Mouse (Mus musculus) midbrain, embryonic 12.5 days (tissue): ENCODE measurements around the gene Cep112. TPM values are rescaled to one million over a fixed set of nuclear protein-coding genes. Genes with fewer than 3 reads are reported as not detected.
A peak's percentile ranks its signal among the peaks of the same experiment; 100 is the strongest.

Source experiments
- ATAC-seq: fragments of 200-750 bp; cut with Nextera tagmentation; 2 replicates; pipeline ENCODE4 v1.8.0; 2017; ENCODE audit warnings: low read depth, moderate TSS enrichment, moderate library complexity; ENCODE audit not compliant: low FRiP score
- H3K27ac ChIP-seq: fragments of 300-500 bp; sonication (generic); replicated peaks from 2 replicates; pipeline ENCODE4 v1.5.1; 2016; ENCODE audit warnings: mild to moderate bottlenecking
- H3K27me3 ChIP-seq: fragments of 300-500 bp; sonication (generic); 2 replicates; pipeline ENCODE4 v1.6.1; 2016; ENCODE audit warnings: mild to moderate bottlenecking
- H3K36me3 ChIP-seq: fragments of 300-500 bp; sonication (generic); 2 replicates; pipeline ENCODE4 v1.6.1; 2016
- H3K4me1 ChIP-seq: fragments of 300-500 bp; sonication (generic); 2 replicates; pipeline ENCODE4 v1.6.1; 2016
- H3K4me2 ChIP-seq: fragments of 300-500 bp; sonication (generic); replicated peaks from 2 replicates; pipeline ENCODE4 v1.6.1; 2016; ENCODE audit warnings: mild to moderate bottlenecking, moderate library complexity
- H3K4me3 ChIP-seq: fragments of 300-500 bp; sonication (generic); 2 replicates; pipeline ENCODE4 v1.5.1; 2016; ENCODE audit warnings: mild to moderate bottlenecking
- H3K9ac ChIP-seq: fragments of 300-500 bp; sonication (generic); replicated peaks from 2 replicates; pipeline ENCODE4 v1.6.1; 2016; ENCODE audit warnings: mild to moderate bottlenecking, moderate library complexity
- H3K9me3 ChIP-seq: fragments of 300-500 bp; sonication (generic); 2 replicates; pipeline ENCODE4 v1.6.1; 2016; ENCODE audit warnings: mild to moderate bottlenecking
- WGBS: fragments of 180-500 bp; shearing (Covaris S2); methylation state at CpG from one replicate; pipeline ENCODE4 v1.1.7; 2016; 5-methylcytosine and 5-hydroxymethylcytosine counted together
- polyA plus RNA-seq: library from polyadenylated mRNA; unstranded; fragments of >200 nt; fragmentation: Nextera tagmentation; extraction: Ambion mirVana; gene quantifications from 2 replicates; pipeline ENCODE4 v1.2.1, GENCODE M21; 2016

Gene Cep112
- polyA plus RNA-seq, 1 experiment from 2014 or later, result 30.1 TPM

- no peak overlapping the region for H3K4me3 ChIP-seq
- ATAC-seq, result no peak
- no peak overlapping the region for H3K4me2 ChIP-seq
- no peak overlapping the region for H3K27ac ChIP-seq
- no peaks in the 10 kb centered on the region for H3K9me3 ChIP-seq
- WGBS, result 57% methylated on average over 3 of the region's 3 CpGs
- no peaks in the 10 kb centered on the region for H3K4me1 ChIP-seq
- H3K27me3 ChIP-seq, result no peaks in the 10 kb centered on the region
- no peak overlapping the region for H3K9ac ChIP-seq
- H3K36me3 ChIP-seq, result no peaks in the 10 kb centered on the region
Observed at GRCm38 (mm10) chr11:108770064-108770463, 345.1 kb downstream of the Cep112 start.

- 72% methylated on average over 6 of the region's 6 CpGs for WGBS
- Histone ChIP-seq H3K27me3 (no peaks in the 10 kb centered on the region), H3K4me2 (no peak overlapping the region), H3K36me3 (no peaks in the 10 kb centered on the region), H3K27ac (peak overlapping the region; percentile 46; the same call in 1 of the 2 replicates), H3K4me1 (0 out of 2 replicates have a peak, but pooled peaks cover 3% of the 10 kb centered on the region), H3K4me3 (no peak overlapping the region), H3K9me3 (no peaks in the 10 kb centered on the region), H3K9ac (no peak overlapping the region)
- no peak for ATAC-seq
Observed at GRCm38 (mm10) chr11:108774019-108774670, 349.2 kb downstream of the Cep112 start.

DNA sequence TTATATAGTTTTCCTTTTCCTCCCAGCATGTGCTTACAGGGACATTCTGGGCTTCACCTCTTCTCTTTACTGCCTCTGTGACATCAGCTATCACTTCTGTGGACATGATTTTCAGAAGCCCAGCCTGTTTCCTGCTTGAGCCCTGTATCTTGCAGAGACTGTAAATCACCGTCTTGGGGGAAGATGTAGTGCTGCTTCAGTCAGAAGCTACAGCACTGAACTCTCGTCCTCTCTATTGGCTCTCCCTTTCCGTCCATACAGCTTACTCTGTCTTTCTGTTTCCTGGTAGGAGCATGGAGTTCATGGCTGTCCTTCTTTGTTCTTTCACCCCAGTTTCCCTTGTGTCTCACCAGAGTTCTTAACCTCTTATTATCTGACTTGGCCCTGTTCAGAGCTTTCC is 352.2 kb downstream of the Cep112 start:
- Histone ChIP-seq H3K4me2 (no peak overlapping the region), H3K36me3 (no peaks in the 10 kb centered on the region), H3K4me1 (peaks cover 7% of the 10 kb centered on the region; the same call in 1 of the 2 replicates), H3K4me3 (no peak overlapping the region), H3K9ac (no peak overlapping the region), H3K9me3 (no peaks in the 10 kb centered on the region), H3K27ac (no peak overlapping the region), H3K27me3 (no peaks in the 10 kb centered on the region)
- 63% methylated on average over 3 of the region's 3 CpGs for WGBS
- no peak for ATAC-seq

- Histone ChIP-seq H3K4me1 (peaks cover 7% of the 10 kb centered on the region; the same call in 1 of the 2 replicates), H3K4me2 (no peak overlapping the region), H3K4me3 (no peak overlapping the region), H3K9ac (no peak overlapping the region), H3K36me3 (no peaks in the 10 kb centered on the region), H3K27ac (no peak overlapping the region), H3K27me3 (no peaks in the 10 kb centered on the region), H3K9me3 (no peaks in the 10 kb centered on the region)
- WGBS, result 71% methylated on average over 15 of the region's 15 CpGs
- peak; percentile 77 for ATAC-seq
Observed at GRCm38 (mm10) chr11:108780271-108781250, 355.6 kb downstream of the Cep112 start.

- H3K27me3 ChIP-seq, result no peaks in the 10 kb centered on the region
- no peak overlapping the region for H3K4me3 ChIP-seq
- 79% methylated on average over 5 of the region's 5 CpGs for WGBS
- H3K36me3 ChIP-seq, result no peaks in the 10 kb centered on the region
- H3K4me2 ChIP-seq, result no peak overlapping the region
- H3K4me1 ChIP-seq, result peaks cover 18% of the 10 kb centered on the region
- H3K9me3 ChIP-seq, result no peaks in the 10 kb centered on the region
- ATAC-seq, result no peak
- no peak overlapping the region for H3K9ac ChIP-seq
- no peak overlapping the region for H3K27ac ChIP-seq
Observed at GRCm38 (mm10) chr11:108798398-108798797, 373.4 kb downstream of the Cep112 start.

- H3K27ac ChIP-seq, result no peak overlapping the region
- no peak overlapping the region for H3K4me3 ChIP-seq
- WGBS, result 74% methylated on average over 3 of the region's 3 CpGs
Observed at GRCm38 (mm10) chr11:108799695-108800094, 374.7 kb downstream of the Cep112 start.

DNA sequence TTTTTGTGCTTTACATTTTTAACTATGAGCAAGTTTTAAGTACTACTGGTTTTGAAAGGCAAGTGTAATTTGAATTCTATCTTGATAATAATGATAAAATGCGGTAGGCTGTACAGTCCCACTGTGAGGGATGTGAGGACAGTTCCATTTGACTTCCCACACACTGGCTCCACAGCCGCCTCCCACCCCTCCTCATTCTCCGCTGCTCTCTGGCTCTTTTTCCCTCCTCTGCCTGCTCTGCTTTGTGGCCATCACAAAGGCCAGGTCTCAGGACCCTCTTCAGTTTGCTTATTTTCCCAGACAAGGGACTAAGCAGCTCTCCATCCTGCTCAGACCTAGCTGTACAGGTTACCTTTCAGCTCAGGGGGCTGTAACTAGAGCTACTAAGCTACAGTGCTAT is 379.0 kb downstream of the Cep112 start:
- Histone ChIP-seq H3K27me3 (no peaks in the 10 kb centered on the region), H3K9me3 (no peaks in the 10 kb centered on the region), H3K4me2 (no peak overlapping the region), H3K4me1 (peaks cover 13% of the 10 kb centered on the region), H3K27ac (no peak overlapping the region), H3K36me3 (0 out of 2 replicates have a peak, but pooled peaks cover 3% of the 10 kb centered on the region), H3K4me3 (no peak overlapping the region), H3K9ac (no peak overlapping the region)
- 46% methylated on average over 3 of the region's 3 CpGs for WGBS
- ATAC-seq, result no peak

More at GRCm38 (mm10) chr11:108799695-108800094, 374.7 kb downstream of the Cep112 start:
- no peaks in the 10 kb centered on the region for H3K9me3 ChIP-seq
- peaks cover 18% of the 10 kb centered on the region for H3K4me1 ChIP-seq
- no peaks in the 10 kb centered on the region for H3K27me3 ChIP-seq
- no peaks in the 10 kb centered on the region for H3K36me3 ChIP-seq
- ATAC-seq, result no peak
- H3K4me2 ChIP-seq, result no peak overlapping the region
- H3K9ac ChIP-seq, result no peak overlapping the region

- Histone ChIP-seq H3K9me3 (no peaks in the 10 kb centered on the region), H3K27me3 (no peaks in the 10 kb centered on the region), H3K36me3 (peaks cover 9% of the 10 kb centered on the region; the same call in 1 of the 2 replicates), H3K4me1 (peaks cover 13% of the 10 kb centered on the region), H3K9ac (no peak overlapping the region), H3K4me2 (no peak overlapping the region), H3K4me3 (no peak overlapping the region), H3K27ac (no peak overlapping the region)
- no peak for ATAC-seq
- WGBS, result 86% methylated on average over 3 of the region's 3 CpGs
Observed at GRCm38 (mm10) chr11:108805947-108806346, 381.0 kb downstream of the Cep112 start.

- no peak overlapping the region for H3K4me2 ChIP-seq
- H3K9me3 ChIP-seq, result no peaks in the 10 kb centered on the region
- peaks cover 3% of the 10 kb centered on the region; the same call in 1 of the 2 replicates for H3K4me1 ChIP-seq
- H3K4me3 ChIP-seq, result no peak overlapping the region
- H3K27me3 ChIP-seq, result no peaks in the 10 kb centered on the region
- H3K36me3 ChIP-seq, result peaks cover 9% of the 10 kb centered on the region; the same call in 1 of the 2 replicates
- H3K9ac ChIP-seq, result no peak overlapping the region
- H3K27ac ChIP-seq, result no peak overlapping the region
- 90% methylated on average over 3 of the region's 3 CpGs for WGBS
- ATAC-seq, result no peak
Observed at GRCm38 (mm10) chr11:108809626-108810025, 384.6 kb downstream of the Cep112 start.

DNA sequence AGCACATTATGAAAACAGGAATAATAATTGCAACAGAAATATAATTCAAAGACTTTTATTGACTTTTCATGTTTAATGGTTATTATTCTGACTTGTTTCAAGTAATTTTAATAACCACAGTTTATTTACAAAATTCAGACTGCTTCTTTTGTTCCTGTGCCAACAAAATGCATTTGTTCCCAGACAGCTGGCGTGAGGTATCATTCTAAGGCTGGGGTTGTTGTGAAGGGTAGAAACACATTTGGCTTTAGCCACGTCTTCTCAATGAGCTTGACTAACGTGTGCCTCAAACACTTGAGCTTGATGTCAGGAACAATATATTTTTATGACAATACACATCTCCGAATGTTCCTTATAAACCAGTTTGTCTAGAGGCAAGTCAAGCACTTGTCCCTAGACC is 396.8 kb downstream of the Cep112 start:
- 71% methylated on average over 4 of the region's 4 CpGs for WGBS
- no peak overlapping the region for H3K4me2 ChIP-seq
- peaks cover 7% of the 10 kb centered on the region for H3K4me1 ChIP-seq
- no peak overlapping the region for H3K9ac ChIP-seq
- no peaks in the 10 kb centered on the region for H3K27me3 ChIP-seq
- ATAC-seq, result no peak
- no peak overlapping the region for H3K4me3 ChIP-seq
- no peaks in the 10 kb centered on the region; the same call in 1 of the 2 replicates for H3K36me3 ChIP-seq
- H3K9me3 ChIP-seq, result 0 out of 2 replicates have a peak, but pooled peaks cover 1% of the 10 kb centered on the region
- no peak overlapping the region; the same call in 1 of the 2 replicates for H3K27ac ChIP-seq

DNA sequence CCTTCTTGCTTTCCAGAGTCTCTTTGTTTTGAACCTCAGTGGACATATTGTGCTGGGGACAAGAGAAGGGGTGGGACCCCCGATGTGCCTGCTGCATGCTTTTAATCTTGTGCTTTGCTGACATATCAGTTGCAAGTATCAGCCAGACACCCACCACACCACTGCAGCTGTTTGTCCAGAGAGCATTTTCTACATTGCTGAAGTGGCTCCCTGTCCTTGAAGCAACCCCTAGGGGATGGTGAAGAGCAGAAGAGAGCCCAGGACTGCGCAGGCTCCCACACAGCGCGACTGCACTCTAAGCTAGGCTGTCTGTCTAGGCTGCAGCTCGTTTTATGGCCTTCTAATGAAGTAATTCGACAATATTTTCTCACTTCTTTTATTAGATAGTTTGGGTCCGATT is 397.3 kb downstream of the Cep112 start:
- no peak for ATAC-seq
- Histone ChIP-seq H3K4me3 (no peak overlapping the region), H3K4me2 (no peak overlapping the region), H3K4me1 (peaks cover 7% of the 10 kb centered on the region), H3K36me3 (no peaks in the 10 kb centered on the region; the same call in 1 of the 2 replicates), H3K9ac (no peak overlapping the region), H3K27ac (no peak overlapping the region; the same call in 1 of the 2 replicates), H3K9me3 (0 out of 2 replicates have a peak, but pooled peaks cover 2% of the 10 kb centered on the region), H3K27me3 (no peaks in the 10 kb centered on the region)
- WGBS, result 75% methylated on average over 7 of the region's 7 CpGs

DNA sequence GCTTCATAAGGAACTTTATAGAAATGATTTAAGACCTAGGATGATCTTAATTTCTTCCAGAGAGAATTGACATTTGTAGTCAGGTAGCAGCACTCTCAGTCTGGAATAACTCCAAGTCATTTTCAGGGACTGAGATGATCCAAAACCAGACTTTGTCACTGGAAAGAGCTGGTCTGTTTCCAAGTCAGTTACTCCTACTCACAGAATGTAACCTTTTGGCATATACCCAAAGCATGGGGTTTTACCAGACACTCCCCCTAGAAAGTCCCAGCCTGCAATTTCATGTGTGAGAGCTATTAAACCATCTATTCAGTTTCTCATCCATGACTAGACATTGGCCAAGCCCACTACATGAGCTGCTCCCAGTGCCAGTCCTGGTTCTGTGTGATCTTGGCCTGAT is 402.3 kb downstream of the Cep112 start:
- no peak for ATAC-seq
- no peak overlapping the region for H3K27ac ChIP-seq
- H3K9ac ChIP-seq, result no peak overlapping the region
- H3K4me2 ChIP-seq, result no peak overlapping the region
- peaks cover 1% of the 10 kb centered on the region for H3K4me1 ChIP-seq
- H3K27me3 ChIP-seq, result no peaks in the 10 kb centered on the region
- 0 out of 2 replicates have a peak, but pooled peaks cover 2% of the 10 kb centered on the region for H3K9me3 ChIP-seq
- H3K36me3 ChIP-seq, result no peaks in the 10 kb centered on the region; the same call in 1 of the 2 replicates
- H3K4me3 ChIP-seq, result no peak overlapping the region
